In genomic region chr19:22841081-22842040, GRCm38 (mm10) we compare ENCODE assay signal across 15 mouse cellular contexts.
DNase-seq lines count a peak whose midpoint lies in the region; ATAC-seq and TF ChIP-seq lines count a peak whose summit lies in the region.
"Had no signal": no experiment of that assay in that cellular context is flagged by ENCODE, and none has a peak within 500 bp of the region (broad histone marks: within the 10 kb centered on the region; RNA-seq: fewer than 3 reads in every experiment).

No protein-coding gene starts in this region.

- H3K27ac ChIP-seq in hindbrain, embryonic 11.5 days (ENCODE audit: low read depth, low read length) = no peak overlapping the region
- H3K27ac ChIP-seq in hindbrain, embryonic 10.5 days = no peak overlapping the region
- H3K27ac ChIP-seq in hindbrain, embryonic 13.5 days = no peak overlapping the region
- H3K27ac ChIP-seq in midbrain, postnatal 0 days (ENCODE audit: low read depth, low read length) = no peak overlapping the region
- H3K27ac ChIP-seq: left cerebral cortex, adult 2 months; limb, embryonic 13.5 days had no signal

- H3K9ac ChIP-seq in hindbrain, embryonic 11.5 days (ENCODE audit: low read depth, low read length) = no peak overlapping the region
- H3K9ac ChIP-seq in hindbrain, embryonic 13.5 days = no peak overlapping the region
- no peak overlapping the region for H3K9ac ChIP-seq in midbrain, postnatal 0 days (replicated peaks; ENCODE audit: low read length, poor library complexity, severe bottlenecking)
- H3K9ac ChIP-seq: limb, embryonic 13.5 days had no signal

- no peak overlapping the region for H3K4me3 ChIP-seq in hindbrain, embryonic 11.5 days (ENCODE audit: low read depth, low read length)
- no peak overlapping the region for H3K4me3 ChIP-seq in hindbrain, embryonic 10.5 days
- H3K4me3 ChIP-seq in hindbrain, embryonic 13.5 days = no peak overlapping the region
- H3K4me3 ChIP-seq in midbrain, postnatal 0 days (ENCODE audit: low read depth, low read length) = no peak overlapping the region
- H3K4me3 ChIP-seq: erythroblast, embryonic 14.5 days; left cerebral cortex, adult 2 months; limb, embryonic 13.5 days had no signal

- TF ChIP-seq CTCF in midbrain, postnatal 0 days (IDR thresholded peaks at IDR 0.05) = no peak

- WGBS in hindbrain, embryonic 11.5 days = 29% methylated on average over 6 of the region's 6 CpGs
- 29% methylated on average over 6 of the region's 6 CpGs for WGBS in hindbrain, embryonic 10.5 days
- WGBS in hindbrain, embryonic 13.5 days = 22% methylated on average over 6 of the region's 6 CpGs
- 22% methylated on average over 6 of the region's 6 CpGs for WGBS in midbrain, postnatal 0 days

- H3K27me3 ChIP-seq in hindbrain, embryonic 11.5 days (ENCODE audit: control insufficient read depth, insufficient read depth, low read length) = no peaks in the 10 kb centered on the region; the same call in 1 of the 2 replicates
- peaks cover 36% of the 10 kb centered on the region for H3K27me3 ChIP-seq in hindbrain, embryonic 10.5 days (ENCODE audit: insufficient read depth, poor library complexity, severe bottlenecking)
- peaks cover 25% of the 10 kb centered on the region; the same call in 1 of the 2 replicates for H3K27me3 ChIP-seq in hindbrain, embryonic 13.5 days
- no peaks in the 10 kb centered on the region for H3K27me3 ChIP-seq in midbrain, postnatal 0 days (ENCODE audit: insufficient read depth, low read length)
- H3K27me3 ChIP-seq: limb, embryonic 13.5 days had no signal

- H3K9me3 ChIP-seq in hindbrain, embryonic 11.5 days (ENCODE audit: control insufficient read depth, low read length) = no peaks in the 10 kb centered on the region
- H3K9me3 ChIP-seq in hindbrain, embryonic 10.5 days = no peaks in the 10 kb centered on the region
- H3K9me3 ChIP-seq in hindbrain, embryonic 13.5 days = no peaks in the 10 kb centered on the region
- H3K9me3 ChIP-seq in midbrain, postnatal 0 days (ENCODE audit: low read length) = no peaks in the 10 kb centered on the region
- H3K9me3 ChIP-seq: limb, embryonic 13.5 days had no signal

- no peak for ATAC-seq in hindbrain, embryonic 11.5 days (ENCODE audit: low FRiP score)
- peak; percentile 46; the same call in 1 of the 2 replicates for ATAC-seq in hindbrain, embryonic 13.5 days (ENCODE audit: low FRiP score)
- ATAC-seq in midbrain, postnatal 0 days (ENCODE audit: low FRiP score) = no peak
- ATAC-seq: intestine, postnatal 0 days had no signal

- H3K4me1 ChIP-seq in hindbrain, embryonic 11.5 days (replicated peaks; ENCODE audit: control insufficient read depth, insufficient read depth, low read length) = no peaks in the 10 kb centered on the region
- H3K4me1 ChIP-seq in hindbrain, embryonic 10.5 days (replicated peaks) = peaks cover 19% of the 10 kb centered on the region
- H3K4me1 ChIP-seq in hindbrain, embryonic 13.5 days (replicated peaks) = 0 out of 2 replicates have a peak, but pooled peaks cover 5% of the 10 kb centered on the region
- no peaks in the 10 kb centered on the region for H3K4me1 ChIP-seq in midbrain, postnatal 0 days (ENCODE audit: insufficient read depth, low read length)
- H3K4me1 ChIP-seq: limb, embryonic 13.5 days had no signal

- peak; percentile 20 for DNase-seq in hindbrain, embryonic 11.5 days (ENCODE audit: low spot score)
- DNase-seq in hindbrain, embryonic 10.5 days (ENCODE audit: low spot score) = no peak
- peak; percentile 45 for DNase-seq in embryo, embryonic 10.5 days (ENCODE audit: low spot score)
- peak; percentile 30 for DNase-seq in midbrain, postnatal 0 days (ENCODE audit: low spot score)
- DNase-seq in kidney, adult 9 months = no peak
- no peak for DNase-seq in B cell, adult 2 months
- DNase-seq: adrenal gland, postnatal 25 days; heart, postnatal 10 days; right cerebral cortex, postnatal 4 days; thymus, postnatal 14 days had no signal

- H3K4me2 ChIP-seq in hindbrain, embryonic 11.5 days (replicated peaks; ENCODE audit: low read depth, low read length) = no peak overlapping the region
- no peak overlapping the region for H3K4me2 ChIP-seq in hindbrain, embryonic 13.5 days
- H3K4me2 ChIP-seq in midbrain, postnatal 0 days (ENCODE audit: low read depth, low read length, poor library complexity, severe bottlenecking) = no peak overlapping the region
- H3K4me2 ChIP-seq: limb, embryonic 13.5 days had no signal

- H3K36me3 ChIP-seq in hindbrain, embryonic 11.5 days (ENCODE audit: control insufficient read depth, insufficient read depth, low read length) = no peaks in the 10 kb centered on the region
- H3K36me3 ChIP-seq in hindbrain, embryonic 10.5 days = no peaks in the 10 kb centered on the region
- H3K36me3 ChIP-seq in hindbrain, embryonic 13.5 days = no peaks in the 10 kb centered on the region
- no peaks in the 10 kb centered on the region for H3K36me3 ChIP-seq in midbrain, postnatal 0 days (ENCODE audit: insufficient read depth, low read length)
- H3K36me3 ChIP-seq: limb, embryonic 13.5 days had no signal

Comparison
In these comparisons a context has a peak if more than half of its experiments do, and no peak if none do; other contexts are left out.
1. DNase-seq: peak in hindbrain, embryonic 11.5 days (single experiment), embryo, embryonic 10.5 days (single experiment) and midbrain, postnatal 0 days (single experiment); none in hindbrain, embryonic 10.5 days (single experiment), kidney, adult 9 months (single experiment) and B cell, adult 2 months (0 of 2).